Mouse (Mus musculus): ENCODE data around the gene AL732309.1.
"Not testable (repeated sequence)": the region's sequence is repeated elsewhere in the genome, so short reads cannot be mapped to it uniquely, and the experiment has no call there.

AL732309.1 gene

DNA sequence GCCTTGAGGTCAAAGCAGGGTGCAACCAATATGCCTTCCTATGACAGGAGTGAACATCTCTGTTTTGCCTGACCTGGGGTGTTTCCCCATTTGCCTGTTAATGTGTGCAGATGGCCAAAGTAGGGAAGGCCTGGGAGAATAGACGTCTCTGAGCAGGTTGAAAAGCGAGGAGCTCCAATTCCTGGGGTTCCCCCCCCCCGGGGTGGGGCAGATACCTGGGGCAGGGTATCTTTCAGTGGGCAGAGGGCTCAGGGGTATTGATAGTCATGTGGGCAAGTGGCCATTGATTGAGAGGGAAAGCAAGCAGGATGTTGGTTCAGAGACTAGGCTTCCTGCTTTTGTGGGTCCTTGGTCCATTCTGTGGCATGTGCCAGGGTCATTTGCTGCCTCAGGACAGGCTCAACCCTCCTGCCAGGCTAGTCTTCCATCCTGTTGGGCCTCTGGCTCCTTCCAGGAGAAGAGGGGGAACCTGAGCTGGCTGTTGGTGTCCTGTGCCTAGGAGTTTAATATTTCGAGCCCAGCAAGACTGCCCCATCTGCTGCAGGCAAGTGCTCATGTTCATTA, 21.2 kb upstream of the AL732309.1 start:
- in situ Hi-C loops (cut with MboI; ENCODE audit: low sequenced_read_pairs): no loop called here

DNA sequence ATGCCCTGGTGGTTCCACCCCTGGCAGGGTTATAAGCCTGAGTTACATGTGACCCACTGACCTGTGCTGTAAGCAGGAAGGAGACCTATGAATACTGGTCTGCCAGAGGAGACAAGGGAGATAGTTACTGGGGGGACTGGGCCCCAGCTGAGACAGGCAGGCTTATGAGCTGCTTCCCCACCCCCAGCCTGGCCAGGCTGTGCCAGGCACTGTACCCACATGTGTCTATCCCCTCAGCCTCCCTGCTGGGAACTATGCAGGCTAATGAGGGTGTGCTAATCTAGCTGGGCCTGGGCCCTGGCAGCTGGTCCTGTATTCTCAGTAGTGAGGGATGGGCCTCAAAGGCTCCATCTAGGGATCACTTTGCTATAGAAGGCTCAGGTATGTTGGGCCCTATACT, 20.6 kb upstream of the AL732309.1 start:
- in situ Hi-C loops (cut with MboI; ENCODE audit: low sequenced_read_pairs): no loop called here

GRCm38 (mm10) chr2:25266720-25267119, 20.1 kb upstream of the AL732309.1 start:
- in situ Hi-C loops (cut with MboI; ENCODE audit: low sequenced_read_pairs): no loop called here

DNA sequence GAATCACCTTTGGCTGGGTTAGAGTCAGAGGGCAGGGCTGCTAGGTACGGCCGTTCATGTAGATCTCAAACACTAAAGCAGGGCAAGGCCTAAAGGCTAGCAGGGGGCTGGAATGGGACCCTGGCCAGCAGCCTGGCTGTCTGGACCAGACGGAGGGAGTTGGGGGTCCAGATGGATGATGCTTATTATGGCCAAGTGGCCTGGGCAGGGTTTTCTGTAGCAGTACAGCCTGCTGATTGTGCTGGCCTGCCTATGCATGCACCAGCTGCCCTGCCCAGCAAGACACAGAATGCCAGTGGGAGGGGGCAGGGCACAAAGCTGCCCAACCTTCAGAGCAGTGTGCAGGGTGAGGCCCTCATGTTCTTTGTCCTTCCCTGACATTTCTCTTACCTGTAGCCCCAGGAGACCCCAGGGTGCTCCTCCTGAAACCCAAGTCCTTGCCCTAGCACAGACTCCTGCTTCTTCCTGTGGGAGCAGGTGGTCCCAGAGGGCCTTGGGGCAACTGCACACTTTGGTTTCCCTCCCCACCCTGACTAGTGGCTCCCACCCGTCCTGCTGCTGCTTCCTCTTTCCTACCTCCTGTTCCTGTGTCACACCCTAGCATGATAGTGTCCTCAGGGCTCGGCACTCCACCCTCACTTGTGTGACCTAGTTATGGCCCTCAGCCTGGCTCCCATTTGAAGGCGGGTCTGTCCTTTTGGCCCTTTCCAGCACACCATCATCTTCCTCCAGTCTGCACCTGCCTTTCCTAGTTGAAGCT, 19.4 kb upstream of the AL732309.1 start:
- in situ Hi-C loops (cut with MboI; ENCODE audit: low sequenced_read_pairs): no loop called here

- in situ Hi-C loops (cut with MboI; ENCODE audit: low sequenced_read_pairs): no loop called here
These were observed 18.2 kb upstream of the AL732309.1 start for GRCm38 (mm10) chr2:25264851-25265250.

DNA sequence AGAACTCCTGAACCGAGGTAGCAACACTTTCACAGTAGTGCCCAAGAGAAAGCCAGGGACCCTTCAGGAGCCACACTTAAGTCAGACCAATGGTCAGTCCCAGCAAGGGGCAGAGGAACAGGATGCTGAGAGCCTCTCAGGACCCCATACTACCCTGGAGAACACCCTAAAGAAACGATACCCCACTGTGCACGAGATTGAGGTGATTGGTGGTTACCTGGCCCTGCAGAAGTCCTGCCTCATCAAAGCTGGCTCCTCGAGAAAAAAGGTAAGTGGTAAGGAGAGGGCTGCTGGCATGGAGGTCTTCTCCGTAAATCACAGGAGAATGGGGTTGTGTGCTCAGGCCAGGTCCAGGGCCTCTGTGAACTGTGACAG, 17.6 kb upstream of the AL732309.1 start:
- in situ Hi-C loops (cut with MboI; ENCODE audit: low sequenced_read_pairs): no loop called here

DNA sequence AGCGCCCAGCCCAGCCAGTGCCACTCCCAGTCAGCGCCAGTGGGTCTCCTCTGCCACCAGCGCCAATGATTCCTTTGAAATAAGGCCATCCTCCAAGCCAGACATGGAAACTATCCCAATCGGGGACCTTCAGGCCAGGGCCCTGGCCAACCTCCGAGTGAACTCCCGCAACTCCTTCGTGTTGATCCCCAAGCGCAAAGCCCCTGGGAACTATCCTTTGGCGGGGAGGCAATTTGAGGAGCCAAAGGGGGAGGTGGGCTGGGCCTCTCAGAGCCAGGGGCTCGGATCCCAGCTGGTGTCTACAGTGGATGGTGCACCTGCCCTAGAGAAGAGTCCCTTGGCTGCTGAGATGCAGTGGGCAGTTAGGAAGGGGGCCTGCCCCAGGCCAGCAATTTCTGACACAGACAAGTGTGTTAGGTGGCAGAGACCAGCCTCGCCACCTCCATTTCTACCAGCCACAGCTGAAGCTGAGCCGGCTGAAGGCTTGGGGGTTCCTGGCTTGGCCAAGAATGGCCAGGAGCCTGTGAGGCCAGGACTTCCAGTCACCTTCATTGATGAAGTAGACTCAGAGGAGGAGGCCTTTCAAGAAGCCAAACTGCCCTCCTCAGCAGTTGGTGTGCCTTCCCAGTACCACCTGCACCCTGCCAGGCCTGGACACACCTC, 17.1 kb upstream of the AL732309.1 start:
- in situ Hi-C loops (cut with MboI; ENCODE audit: low sequenced_read_pairs): no loop called here

DNA sequence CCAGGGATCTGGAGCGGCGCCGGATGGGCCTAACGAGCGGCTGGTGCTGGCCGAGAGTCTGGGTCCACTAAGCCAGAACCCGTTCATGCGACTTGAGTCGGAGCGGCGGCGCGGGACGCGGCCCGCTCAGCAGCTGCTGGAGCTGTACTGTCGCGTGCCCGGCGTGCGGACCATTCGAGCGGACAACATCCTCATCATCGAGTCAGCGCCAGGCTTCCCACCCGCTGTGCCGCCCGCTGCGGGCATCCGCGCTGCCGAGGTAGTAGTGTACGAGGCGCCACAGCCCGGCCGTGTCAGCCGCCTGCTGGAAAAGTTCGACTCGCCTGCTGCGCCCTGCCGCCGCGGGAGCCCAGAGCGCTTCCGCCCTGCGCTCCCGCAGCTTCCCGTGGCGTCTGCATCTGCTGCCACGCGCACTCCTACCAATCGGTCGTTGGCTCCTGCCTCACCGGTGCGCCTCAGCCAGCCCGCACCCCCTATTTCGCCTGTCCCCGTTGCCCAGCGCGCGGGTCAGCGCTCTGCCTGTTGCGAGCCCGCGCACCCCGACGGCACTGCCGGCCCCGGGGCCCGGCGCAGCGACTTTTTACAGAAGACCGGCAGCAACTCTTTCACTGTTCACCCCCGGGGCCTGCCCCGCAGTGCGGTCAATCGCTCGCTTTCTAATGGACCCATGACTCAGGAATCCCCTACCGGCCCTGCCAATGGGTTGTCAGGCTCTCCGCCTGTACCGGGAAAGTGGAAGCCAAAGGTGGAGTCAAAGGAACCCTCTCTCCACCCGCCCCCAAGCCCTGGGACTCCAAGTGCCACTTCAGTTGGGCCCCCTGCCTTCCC, 16.3 kb upstream of the AL732309.1 start:
- in situ Hi-C loops (cut with MboI; ENCODE audit: low sequenced_read_pairs): no loop called here

GRCm38 (mm10) chr2:25262291-25262767, 15.7 kb upstream of the AL732309.1 start, which contains the start of gene Tprn:
TSS of gene Tprn (plus strand) at chr2:25262618.
- in situ Hi-C loops (cut with MboI; ENCODE audit: low sequenced_read_pairs): no loop called here

GRCm38 (mm10) chr2:25261870-25262269, 15.2 kb upstream of the AL732309.1 start:
- in situ Hi-C loops (cut with MboI; ENCODE audit: low sequenced_read_pairs): no loop called here

GRCm38 (mm10) chr2:25258887-25259286, 12.2 kb upstream of the AL732309.1 start:
- in situ Hi-C loops (cut with MboI; ENCODE audit: low sequenced_read_pairs): no loop called here

GRCm38 (mm10) chr2:25257250-25257649, 10.6 kb upstream of the AL732309.1 start:
- in situ Hi-C loops (cut with MboI; ENCODE audit: low sequenced_read_pairs): not testable (repeated sequence)

DNA sequence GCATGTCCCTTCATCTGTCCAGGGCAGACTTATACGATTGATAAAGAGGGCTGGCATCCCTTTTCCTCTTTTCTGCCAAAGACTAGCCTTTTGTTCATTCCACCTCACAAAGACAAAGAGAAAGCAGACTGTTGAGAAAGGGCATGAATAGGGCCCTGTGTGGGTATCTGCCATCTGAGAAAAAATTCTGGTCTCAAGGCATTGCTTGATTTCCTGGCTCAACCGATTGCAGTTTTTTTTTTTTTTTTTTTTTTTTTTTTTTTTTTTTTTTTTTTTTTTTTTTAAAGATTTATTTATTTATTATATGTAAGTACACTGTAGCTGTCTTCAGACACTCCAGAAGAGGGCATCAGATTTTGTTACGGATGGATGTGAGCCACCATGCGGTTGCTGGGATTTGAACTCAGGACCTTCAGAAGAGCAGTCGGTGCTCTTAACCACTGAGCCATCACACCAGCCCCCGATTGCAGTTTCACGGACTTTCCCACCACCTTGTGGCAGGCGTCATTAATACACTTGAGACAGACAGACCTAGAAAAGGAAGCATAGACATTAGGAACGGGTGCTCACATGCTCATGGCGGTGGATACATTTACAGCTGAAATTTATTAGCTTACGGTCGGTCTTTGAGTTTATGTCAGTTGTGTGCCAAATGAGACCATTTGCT, 9.9 kb upstream of the AL732309.1 start:
- in situ Hi-C loops (cut with MboI; ENCODE audit: low sequenced_read_pairs): not testable (repeated sequence)

GRCm38 (mm10) chr2:25255284-25255779, 8.7 kb upstream of the AL732309.1 start, which contains the start of gene Tmem203:
TSS of gene Tmem203 (plus strand) at chr2:25255439.
- in situ Hi-C loops (cut with MboI; ENCODE audit: low sequenced_read_pairs): no loop called here

DNA sequence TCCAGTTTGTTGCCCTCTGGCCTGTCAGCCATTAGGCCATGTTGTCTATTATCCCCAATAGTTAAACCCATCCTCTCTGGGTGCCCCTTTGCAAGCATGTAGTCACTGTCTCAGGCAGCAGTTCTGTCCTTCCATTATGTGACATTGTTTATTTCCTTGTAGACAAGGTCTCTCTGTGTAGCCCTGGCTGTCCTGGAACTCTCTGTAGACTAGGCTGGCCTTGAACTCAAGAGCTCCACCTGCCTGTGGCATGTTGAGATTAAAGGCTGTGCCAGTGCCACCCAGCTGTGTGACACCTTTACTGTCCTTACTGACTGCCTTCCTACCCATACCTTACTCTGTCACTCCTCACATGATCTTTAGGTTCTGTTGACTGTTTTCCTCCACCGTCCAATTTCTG, 5.7 kb upstream of the AL732309.1 start:
- in situ Hi-C loops (cut with MboI; ENCODE audit: low sequenced_read_pairs): no loop called here

DNA sequence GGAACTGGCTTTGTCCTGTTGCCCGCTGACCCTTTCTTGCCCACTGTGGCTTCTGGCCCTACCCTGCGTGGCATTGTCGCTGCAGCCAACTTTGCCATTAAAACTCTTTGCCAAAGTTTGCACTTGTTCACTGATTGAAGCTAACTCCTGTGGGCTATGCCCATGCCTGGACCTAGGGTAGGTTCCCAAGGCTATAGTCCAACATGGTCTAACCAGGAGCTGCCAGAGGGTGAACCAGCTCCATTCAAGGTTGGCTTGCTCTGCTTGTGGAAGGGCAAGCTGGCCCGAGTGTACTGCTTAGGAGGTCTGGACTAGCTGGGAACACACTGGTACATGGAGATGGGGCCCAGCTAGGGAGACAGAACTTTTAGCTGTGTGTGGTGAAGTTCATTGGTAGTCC, 2.5 kb downstream of the AL732309.1 start:
- in situ Hi-C loops (cut with MboI; ENCODE audit: low sequenced_read_pairs): no loop called here

GRCm38 (mm10) chr2:25243342-25243741, 3.3 kb downstream of the AL732309.1 start:
- in situ Hi-C loops (cut with MboI; ENCODE audit: low sequenced_read_pairs): no loop called here

- in situ Hi-C loops (cut with MboI; ENCODE audit: low sequenced_read_pairs): no loop called here
These were observed 4.6 kb downstream of the AL732309.1 start, which contains the start of the genes Rnf208 and Cysrt1 for GRCm38 (mm10) chr2:25242101-25242506. TSS of gene Rnf208 (plus strand) at chr2:25242255. TSS of gene Cysrt1 (minus strand) at chr2:25242452.

DNA sequence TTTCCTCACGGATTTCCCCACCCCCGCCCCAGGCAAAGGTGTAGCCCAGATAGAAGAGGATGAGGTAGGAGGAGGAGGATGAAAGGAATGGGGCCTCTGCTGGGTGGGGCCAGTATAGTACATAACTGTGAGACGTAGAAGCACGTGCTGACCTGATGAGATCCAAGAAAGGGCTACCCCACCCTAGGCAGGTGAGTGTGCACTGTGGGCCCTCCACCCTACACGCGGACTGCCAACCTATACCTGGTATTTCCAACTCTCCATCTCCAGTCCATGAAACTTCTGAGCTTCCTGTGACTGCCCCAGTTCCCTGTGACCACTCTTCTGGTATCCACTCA, 5.3 kb downstream of the AL732309.1 start:
- in situ Hi-C loops (cut with MboI; ENCODE audit: low sequenced_read_pairs): no loop called here

DNA sequence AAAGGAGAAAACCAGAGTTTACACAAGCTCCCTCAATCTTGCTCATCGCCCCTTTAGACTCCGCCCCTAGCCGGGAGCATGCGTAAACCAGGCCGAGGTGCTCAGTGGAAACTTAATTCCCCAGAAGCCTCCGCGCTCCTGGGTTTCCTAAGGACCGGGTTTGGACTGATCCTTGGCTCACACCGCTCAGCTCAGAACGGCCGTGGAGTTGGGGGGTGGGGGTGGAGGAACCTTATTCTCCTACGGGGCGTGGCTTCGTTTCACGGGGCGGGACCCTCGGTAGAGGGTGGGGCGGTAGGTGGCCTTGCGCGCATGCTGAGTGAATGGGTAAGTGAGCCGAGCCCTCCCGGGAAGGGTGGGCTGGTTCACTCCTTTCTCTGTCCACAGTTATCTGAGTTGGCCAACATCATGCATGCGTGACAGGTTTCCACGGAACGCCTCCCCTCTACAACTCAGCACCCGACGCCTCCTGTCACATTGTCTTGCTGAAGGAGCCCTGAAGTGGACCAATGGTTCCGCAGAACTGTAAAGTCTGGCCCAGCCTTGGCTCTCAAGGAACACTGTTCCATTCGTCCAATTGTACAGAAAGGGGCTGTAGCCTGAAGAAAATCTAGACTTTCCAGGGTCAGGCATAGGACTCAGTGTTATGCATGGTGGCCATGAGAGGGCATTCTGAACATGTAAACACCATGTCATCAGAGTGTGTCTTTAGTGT, 5.8 kb downstream of the AL732309.1 start:
- in situ Hi-C loops (cut with MboI; ENCODE audit: low sequenced_read_pairs): no loop called here
